In genomic region chrX:17590745-17591144, GRCm38 (mm10) we compare ENCODE assay signal across 9 mouse cellular contexts. TPM values are rescaled to one million over a fixed set of nuclear protein-coding genes. Genes with fewer than 3 reads are reported as not detected.
DNase-seq lines count a peak whose midpoint lies in the region; ATAC-seq and TF ChIP-seq lines count a peak whose summit lies in the region.
"Had no signal": no experiment of that assay in that cellular context is flagged by ENCODE, and none has a peak within 500 bp of the region (broad histone marks: within the 10 kb centered on the region; RNA-seq: fewer than 3 reads in every experiment).

No protein-coding gene starts in this region.

- H3K27me3 ChIP-seq in heart, embryonic 12.5 days (replicated peaks): no peaks in the 10 kb centered on the region

- H3K9me3 ChIP-seq in heart, embryonic 12.5 days (replicated peaks): no peaks in the 10 kb centered on the region

- no peak overlapping the region for H3K9ac ChIP-seq in heart, embryonic 12.5 days

- no peak overlapping the region for H3K4me2 ChIP-seq in heart, embryonic 12.5 days

- H3K4me1 ChIP-seq in heart, embryonic 12.5 days (replicated peaks): no peaks in the 10 kb centered on the region

- H3K4me3 ChIP-seq in heart, embryonic 12.5 days: no peak overlapping the region
- no peak overlapping the region for H3K4me3 ChIP-seq in gastrocnemius, adult 2 months
- H3K4me3 ChIP-seq: erythroblast, embryonic 14.5 days had no signal

- intact Hi-C loops in gastrocnemius, adult 2 months (cut with DNase I): no loop called here

- no peak overlapping the region for H3K27ac ChIP-seq in heart, embryonic 12.5 days (ENCODE audit: poor library complexity, severe bottlenecking)
- peak overlapping the region; percentile 59 for H3K27ac ChIP-seq in gastrocnemius, adult 2 months

- H3K36me3 ChIP-seq in heart, embryonic 12.5 days: no peaks in the 10 kb centered on the region

- no peak for ATAC-seq in heart, embryonic 12.5 days (ENCODE audit: insufficient number of reproducible peaks, low FRiP score)
- no peak for ATAC-seq in erythroblast, adult 5-6 weeks (replicated peaks; ENCODE audit: low FRiP score, poor library complexity, severe bottlenecking)

- peak; percentile 98 for DNase-seq in heart, adult 11 months
- peak; percentile 21 for DNase-seq in urinary bladder, postnatal 14 days (ENCODE audit: low spot score)
- no peak for DNase-seq in urinary bladder, adult 18-20 months (ENCODE audit: low spot score in 2 of 2)
- peak; percentile 55 for DNase-seq in gastrocnemius, adult 2 months
- peak; percentile 65 to 79 for DNase-seq in kidney, postnatal 25 days
- DNase-seq in right cerebral cortex, postnatal 10 days (ENCODE audit: low spot score in 2 of 2): peak; percentile 29 to 40

- no peak for TF ChIP-seq CTCF in gastrocnemius, adult 2 months (IDR thresholded peaks at IDR 0.05)

- WGBS in heart, embryonic 12.5 days: 14% methylated on average over 1 of the region's 1 CpGs

RNA-seq across cellular contexts. Expression of gene Fundc1, which starts 18.6 kb away (rescaled TPM):
- 37.6 and 40.4 TPM in 2 replicates for polyA plus RNA-seq in heart, embryonic 12.5 days (2016; fragmentation: Nextera tagmentation; extraction: Ambion mirVana)
- total RNA-seq in gastrocnemius, adult 2 months (2021): 10 to 100 TPM; 24.7 to 33.2 TPM
- total RNA-seq in erythroblast, adult 5-6 weeks (2015; ENCODE audit: low replicate concordance): 12.9 and 17.1 TPM in 2 replicates
- 5.2 and 6.1 TPM in 2 replicates for total RNA-seq in erythroblast, adult 5-6 weeks (2017; ENCODE audit: low replicate concordance)

Comparison
In these comparisons a context has a peak if more than half of its experiments do, and no peak if none do; other contexts are left out.
1. DNase-seq: peak in heart, adult 11 months (single experiment), urinary bladder, postnatal 14 days (single experiment), gastrocnemius, adult 2 months (single experiment), kidney, postnatal 25 days (2 of 2) and right cerebral cortex, postnatal 10 days (2 of 2); none in urinary bladder, adult 18-20 months (0 of 2).